Mouse (Mus musculus): ENCODE results near the gene Tex264. TPM values are rescaled to one million over a fixed set of nuclear protein-coding genes. Genes with fewer than 3 reads are reported as not detected.

Tex264 gene
- polyA plus RNA-seq, 1 experiment from 2014 or later = 52.5 TPM

DNA sequence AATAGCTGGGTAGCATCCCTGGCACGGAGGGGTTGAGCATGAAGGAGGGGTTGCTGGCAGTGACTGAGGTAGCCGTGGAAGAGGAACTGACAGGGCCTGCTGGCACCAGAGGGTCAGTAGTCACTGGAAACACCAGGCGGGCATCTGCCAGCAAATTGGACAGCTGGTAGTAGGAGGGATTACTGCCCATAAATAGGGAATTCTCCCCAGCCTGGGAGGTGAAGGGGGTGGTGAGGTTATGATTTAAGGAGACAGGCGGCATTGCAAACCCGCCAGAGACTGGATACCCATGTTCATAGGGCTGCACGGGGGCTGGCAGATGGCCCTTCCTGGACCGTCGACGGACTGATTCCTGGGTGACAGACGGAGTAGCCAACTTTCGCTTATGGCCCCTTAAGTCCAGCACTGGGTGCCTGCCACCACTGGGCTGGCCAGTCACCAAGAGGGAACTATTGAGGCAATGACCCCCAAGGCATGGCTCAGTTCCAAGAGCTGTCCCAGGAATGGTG is 7.3 kb upstream of the Tex264 start:
- no peaks in the 10 kb centered on the region for H3K4me1 ChIP-seq (ENCODE audit: control insufficient read depth, insufficient read depth, low read length)
- H3K9ac ChIP-seq (ENCODE audit: low read length) = no peak overlapping the region
- no peaks in the 10 kb centered on the region for H3K9me3 ChIP-seq (replicated peaks; ENCODE audit: control insufficient read depth, low read length)
- peaks cover 9% of the 10 kb centered on the region; the same call in 1 of the 2 replicates for H3K36me3 ChIP-seq (ENCODE audit: control insufficient read depth, insufficient read depth)
- H3K4me2 ChIP-seq (ENCODE audit: low read depth, low read length) = no peak overlapping the region
- no peaks in the 10 kb centered on the region for H3K27me3 ChIP-seq (ENCODE audit: control insufficient read depth, insufficient read depth, low read length)
- no peak overlapping the region for H3K4me3 ChIP-seq (ENCODE audit: low read length)
- no peak for ATAC-seq (replicated peaks; ENCODE audit: extremely low read depth, insufficient read depth, low FRiP score)
- WGBS = 91% methylated on average over 11 of the region's 11 CpGs
- H3K27ac ChIP-seq (ENCODE audit: low read length) = no peak overlapping the region

GRCm38 (mm10) chr9:106688834-106689233 is 3.1 kb upstream of the Tex264 start:
- H3K4me1 ChIP-seq (ENCODE audit: control insufficient read depth, insufficient read depth, low read length) = peaks cover 16% of the 10 kb centered on the region
- no peak overlapping the region for H3K27ac ChIP-seq (ENCODE audit: low read length)
- H3K36me3 ChIP-seq (ENCODE audit: control insufficient read depth, insufficient read depth) = peaks cover 5% of the 10 kb centered on the region; the same call in 1 of the 2 replicates
- no peaks in the 10 kb centered on the region for H3K27me3 ChIP-seq (ENCODE audit: control insufficient read depth, insufficient read depth, low read length)
- 82% methylated on average over 8 of the region's 8 CpGs for WGBS
- no peaks in the 10 kb centered on the region for H3K9me3 ChIP-seq (replicated peaks; ENCODE audit: control insufficient read depth, low read length)
- H3K4me2 ChIP-seq (ENCODE audit: low read depth, low read length) = no peak overlapping the region
- H3K4me3 ChIP-seq (ENCODE audit: low read length) = no peak overlapping the region
- ATAC-seq (replicated peaks; ENCODE audit: extremely low read depth, insufficient read depth, low FRiP score) = no peak
- no peak overlapping the region for H3K9ac ChIP-seq (ENCODE audit: low read length)

- H3K27ac ChIP-seq (ENCODE audit: low read length) = no peak overlapping the region
- H3K36me3 ChIP-seq (ENCODE audit: control insufficient read depth, insufficient read depth) = 0 out of 2 replicates have a peak, but pooled peaks cover 2% of the 10 kb centered on the region
- ATAC-seq (replicated peaks; ENCODE audit: extremely low read depth, insufficient read depth, low FRiP score) = peak; percentile 39
- no peak overlapping the region for H3K9ac ChIP-seq (ENCODE audit: low read length)
- 26% methylated on average over 8 of the region's 8 CpGs for WGBS
- no peak overlapping the region for H3K4me3 ChIP-seq (ENCODE audit: low read length)
- no peaks in the 10 kb centered on the region for H3K27me3 ChIP-seq (ENCODE audit: control insufficient read depth, insufficient read depth, low read length)
- H3K9me3 ChIP-seq (replicated peaks; ENCODE audit: control insufficient read depth, low read length) = no peaks in the 10 kb centered on the region
- H3K4me1 ChIP-seq (ENCODE audit: control insufficient read depth, insufficient read depth, low read length) = peaks cover 16% of the 10 kb centered on the region
- peak overlapping the region; percentile 45 for H3K4me2 ChIP-seq (ENCODE audit: low read depth, low read length)
These were observed 1.4 kb upstream of the Tex264 start for GRCm38 (mm10) chr9:106686983-106687650.

GRCm38 (mm10) chr9:106684918-106685248 is 844 bp downstream of the Tex264 start:
- H3K27ac ChIP-seq (ENCODE audit: low read length) = peak overlapping the region; percentile 83
- peak overlapping the region; percentile 91 for H3K9ac ChIP-seq (ENCODE audit: low read length)
- 2% methylated on average over 14 of the region's 14 CpGs for WGBS
- peak overlapping the region; percentile 88 for H3K4me3 ChIP-seq (ENCODE audit: low read length)
- ATAC-seq (replicated peaks; ENCODE audit: extremely low read depth, insufficient read depth, low FRiP score) = peak; percentile 16; the same call in 1 of the 2 replicates
- peaks cover 14% of the 10 kb centered on the region for H3K36me3 ChIP-seq (ENCODE audit: control insufficient read depth, insufficient read depth)
- no peaks in the 10 kb centered on the region for H3K9me3 ChIP-seq (replicated peaks; ENCODE audit: control insufficient read depth, low read length)
- no peaks in the 10 kb centered on the region for H3K27me3 ChIP-seq (ENCODE audit: control insufficient read depth, insufficient read depth, low read length)
- peaks cover 16% of the 10 kb centered on the region for H3K4me1 ChIP-seq (ENCODE audit: control insufficient read depth, insufficient read depth, low read length)
- H3K4me2 ChIP-seq (ENCODE audit: low read depth, low read length) = peak overlapping the region; percentile 98

DNA sequence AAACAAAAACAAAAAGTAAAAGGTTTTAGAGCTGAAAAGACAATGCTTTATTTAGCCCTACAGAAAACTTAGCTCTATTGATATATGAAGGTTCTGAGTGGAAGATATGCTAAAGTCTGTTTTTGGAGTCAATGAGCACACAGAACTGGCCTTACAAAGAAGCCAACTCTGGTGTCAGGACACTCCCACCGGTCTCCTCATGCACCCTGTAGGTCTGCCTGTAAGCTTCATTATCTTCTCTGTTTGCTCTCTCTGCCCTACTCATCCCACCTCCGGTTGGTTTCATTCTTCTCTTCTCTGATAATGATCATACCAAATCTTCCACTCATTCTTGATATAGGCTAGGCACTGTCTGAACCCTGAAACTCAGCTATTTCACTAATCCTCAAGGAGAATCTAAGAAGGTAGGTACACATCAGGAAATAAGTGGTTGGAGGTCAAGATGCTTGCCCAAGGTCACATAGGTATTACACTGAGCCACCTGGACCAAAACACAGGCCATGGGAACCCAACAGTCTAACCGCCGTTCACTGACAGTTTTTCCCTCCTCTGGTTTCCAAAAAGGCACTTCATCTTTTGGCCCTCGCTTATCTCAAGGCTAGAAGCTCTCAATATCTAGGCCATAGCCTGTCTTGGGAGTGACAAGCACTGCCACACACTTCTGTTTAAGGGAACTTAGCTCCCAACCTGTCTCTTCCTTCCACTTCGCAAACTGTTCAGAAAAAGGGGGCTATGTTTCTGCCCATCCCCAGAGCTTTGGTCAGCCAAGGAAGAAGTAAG is 1.4 kb downstream of the Tex264 start:
- 69% methylated on average over 6 of the region's 6 CpGs for WGBS
- H3K36me3 ChIP-seq (ENCODE audit: control insufficient read depth, insufficient read depth) = peaks cover 15% of the 10 kb centered on the region

DNA sequence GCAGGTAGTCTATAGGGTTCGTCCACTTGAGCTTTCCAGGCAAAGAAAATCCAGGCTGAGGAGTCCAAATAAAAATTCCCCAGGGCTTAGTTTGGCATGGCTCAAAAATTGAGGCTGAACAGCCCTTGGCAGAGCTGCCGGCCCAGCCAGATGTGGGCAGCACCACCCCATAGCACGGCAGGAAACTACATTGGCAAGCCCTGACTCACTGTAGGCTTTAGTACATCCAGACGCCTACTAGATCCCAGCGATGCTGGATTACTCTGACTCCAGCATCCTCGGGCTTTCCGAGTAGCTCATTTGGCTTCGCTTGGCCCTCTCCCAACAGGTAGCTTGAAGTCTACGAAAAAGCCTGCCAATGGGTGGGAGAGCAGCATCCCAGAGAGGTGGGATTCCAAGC is 4.7 kb downstream of the Tex264 start:
- H3K9me3 ChIP-seq (replicated peaks; ENCODE audit: control insufficient read depth, low read length) = no peaks in the 10 kb centered on the region
- no peak overlapping the region for H3K9ac ChIP-seq (ENCODE audit: low read length)
- ATAC-seq (replicated peaks; ENCODE audit: extremely low read depth, insufficient read depth, low FRiP score) = no peak
- H3K27me3 ChIP-seq (ENCODE audit: control insufficient read depth, insufficient read depth, low read length) = no peaks in the 10 kb centered on the region
- WGBS = 88% methylated on average over 9 of the region's 9 CpGs
- no peak overlapping the region for H3K4me2 ChIP-seq (ENCODE audit: low read depth, low read length)
- H3K36me3 ChIP-seq (ENCODE audit: control insufficient read depth, insufficient read depth) = peaks cover 18% of the 10 kb centered on the region
- peaks cover 9% of the 10 kb centered on the region for H3K4me1 ChIP-seq (ENCODE audit: control insufficient read depth, insufficient read depth, low read length)
- H3K4me3 ChIP-seq (ENCODE audit: low read length) = no peak overlapping the region
- H3K27ac ChIP-seq (ENCODE audit: low read length) = no peak overlapping the region

More for the DNA sequence above, 1.4 kb downstream of the Tex264 start:
- Histone ChIP-seq H3K4me1 (ENCODE audit: control insufficient read depth, insufficient read depth, low read length) (peaks cover 16% of the 10 kb centered on the region), H3K9ac (ENCODE audit: low read length) (peak overlapping the region; percentile 91), H3K27me3 (ENCODE audit: control insufficient read depth, insufficient read depth, low read length) (no peaks in the 10 kb centered on the region), H3K4me2 (ENCODE audit: low read depth, low read length) (peak overlapping the region; percentile 98), H3K27ac (ENCODE audit: low read length) (peak overlapping the region; percentile 83), H3K9me3 (replicated peaks; ENCODE audit: control insufficient read depth, low read length) (no peaks in the 10 kb centered on the region), H3K4me3 (ENCODE audit: low read length) (peak overlapping the region; percentile 88)
- no peak for ATAC-seq (replicated peaks; ENCODE audit: extremely low read depth, insufficient read depth, low FRiP score)

DNA sequence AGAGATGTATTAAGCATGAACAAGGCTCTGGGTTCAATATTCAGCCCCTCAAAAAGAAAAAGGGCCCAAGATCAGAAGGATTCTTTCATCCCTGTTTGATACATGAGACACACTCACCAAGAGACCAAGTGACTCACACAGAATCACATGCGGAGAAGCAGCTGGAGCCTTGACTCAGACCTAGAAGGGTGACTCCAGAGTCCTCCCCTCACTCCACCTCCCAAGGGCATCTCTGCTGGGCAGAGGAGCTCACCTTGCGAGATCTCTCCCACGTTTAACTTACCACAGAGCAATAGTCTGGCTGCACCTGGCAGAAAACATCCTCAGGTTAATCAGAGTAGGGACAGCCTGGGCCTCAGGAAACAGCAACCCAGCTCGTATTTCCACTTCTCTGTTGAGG is 7.5 kb downstream of the Tex264 start:
- H3K9me3 ChIP-seq (replicated peaks; ENCODE audit: control insufficient read depth, low read length) = no peaks in the 10 kb centered on the region
- no peaks in the 10 kb centered on the region for H3K4me1 ChIP-seq (ENCODE audit: control insufficient read depth, insufficient read depth, low read length)
- WGBS = 76% methylated on average over 4 of the region's 4 CpGs
- no peak for ATAC-seq (replicated peaks; ENCODE audit: extremely low read depth, insufficient read depth, low FRiP score)
- H3K27ac ChIP-seq (ENCODE audit: low read length) = no peak overlapping the region
- H3K36me3 ChIP-seq (ENCODE audit: control insufficient read depth, insufficient read depth) = peaks cover 22% of the 10 kb centered on the region
- no peak overlapping the region for H3K4me3 ChIP-seq (ENCODE audit: low read length)
- no peak overlapping the region for H3K9ac ChIP-seq (ENCODE audit: low read length)
- H3K27me3 ChIP-seq (ENCODE audit: control insufficient read depth, insufficient read depth, low read length) = no peaks in the 10 kb centered on the region
- no peak overlapping the region for H3K4me2 ChIP-seq (ENCODE audit: low read depth, low read length)

DNA sequence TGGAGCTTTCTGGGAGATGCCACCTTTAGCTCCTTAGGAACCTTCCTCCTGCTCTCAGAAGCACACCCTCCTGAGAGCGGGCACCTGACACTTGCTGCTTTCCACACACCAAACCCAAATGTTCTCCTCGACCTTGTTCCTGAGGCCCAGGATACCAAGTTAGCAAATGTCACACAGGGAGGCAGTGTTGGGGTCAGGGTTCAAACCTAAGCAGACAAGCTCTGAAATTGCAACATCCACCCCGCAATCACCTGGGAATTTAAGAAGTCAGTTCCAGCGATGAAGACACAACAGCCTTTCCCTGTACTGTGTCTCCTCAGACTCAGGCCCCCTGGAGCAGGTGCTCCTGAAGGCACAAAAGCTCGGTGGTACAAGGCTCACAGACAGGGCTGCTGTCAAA is 8.0 kb downstream of the Tex264 start:
- Histone ChIP-seq H3K9me3 (replicated peaks; ENCODE audit: control insufficient read depth, low read length) (no peaks in the 10 kb centered on the region), H3K4me1 (ENCODE audit: control insufficient read depth, insufficient read depth, low read length) (no peaks in the 10 kb centered on the region), H3K4me2 (ENCODE audit: low read depth, low read length) (no peak overlapping the region), H3K36me3 (ENCODE audit: control insufficient read depth, insufficient read depth) (peaks cover 26% of the 10 kb centered on the region), H3K27ac (ENCODE audit: low read length) (no peak overlapping the region), H3K27me3 (ENCODE audit: control insufficient read depth, insufficient read depth, low read length) (no peaks in the 10 kb centered on the region), H3K9ac (ENCODE audit: low read length) (no peak overlapping the region), H3K4me3 (ENCODE audit: low read length) (no peak overlapping the region)
- no peak for ATAC-seq (replicated peaks; ENCODE audit: extremely low read depth, insufficient read depth, low FRiP score)
- WGBS = 90% methylated on average over 5 of the region's 5 CpGs

DNA sequence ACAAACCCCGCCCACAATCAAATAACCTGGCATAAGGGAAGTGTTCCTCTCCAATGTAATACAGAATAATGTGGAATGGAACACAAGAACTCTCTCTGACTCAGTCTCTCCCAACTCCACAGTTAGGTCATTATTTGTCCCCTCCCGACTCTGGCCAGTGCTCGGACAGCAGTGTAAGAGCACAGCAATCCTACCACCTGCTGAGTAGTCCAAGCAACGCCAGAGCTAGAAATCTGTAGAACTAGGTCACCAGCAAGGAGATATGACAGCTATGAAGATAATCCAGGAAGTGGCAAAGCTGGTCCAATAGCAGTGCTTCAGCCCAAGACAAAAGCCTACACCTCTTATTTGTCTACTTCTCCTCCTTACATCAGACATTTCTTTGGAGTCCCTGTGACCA is 9.2 kb downstream of the Tex264 start:
- Histone ChIP-seq H3K4me3 (ENCODE audit: low read length) (no peak overlapping the region), H3K4me2 (ENCODE audit: low read depth, low read length) (no peak overlapping the region), H3K27me3 (ENCODE audit: control insufficient read depth, insufficient read depth, low read length) (no peaks in the 10 kb centered on the region), H3K9me3 (replicated peaks; ENCODE audit: control insufficient read depth, low read length) (no peaks in the 10 kb centered on the region), H3K27ac (ENCODE audit: low read length) (no peak overlapping the region), H3K4me1 (ENCODE audit: control insufficient read depth, insufficient read depth, low read length) (peaks cover 7% of the 10 kb centered on the region; the same call in 1 of the 2 replicates), H3K36me3 (ENCODE audit: control insufficient read depth, insufficient read depth) (peaks cover 30% of the 10 kb centered on the region), H3K9ac (ENCODE audit: low read length) (no peak overlapping the region)
- ATAC-seq (replicated peaks; ENCODE audit: extremely low read depth, insufficient read depth, low FRiP score) = no peak
- 77% methylated on average over 4 of the region's 4 CpGs for WGBS

All from heart, embryonic 16.5 days (tissue).